24 mouse cellular contexts compared by ENCODE assay signal in genomic region chr10:92257815-92258214, GRCm38 (mm10).
A peak's percentile ranks its signal among the peaks of the same experiment; 100 is the strongest.
DNase-seq lines count a peak whose midpoint lies in the region; ATAC-seq lines count a peak whose summit lies in the region.
"Had no signal": no experiment of that assay in that cellular context is flagged by ENCODE, and none has a peak within 500 bp of the region (broad histone marks: within the 10 kb centered on the region; RNA-seq: fewer than 3 reads in every experiment).

No protein-coding gene starts in this region.

- no peak for ATAC-seq in heart, embryonic 11.5 days (replicated peaks; ENCODE audit: insufficient number of reproducible peaks, low FRiP score, low TSS enrichment)
- peak; percentile 51; the same call in 1 of the 2 replicates for ATAC-seq in kidney, embryonic 16.5 days (ENCODE audit: low FRiP score, low TSS enrichment)
- no peak for ATAC-seq in midbrain, embryonic 11.5 days (ENCODE audit: low FRiP score)
- ATAC-seq in midbrain, embryonic 15.5 days (replicated peaks), result no peak
- ATAC-seq: activated CD4-positive, CD25-positive, alpha-beta regulatory T cell, adult 4 months; CD4-positive, CD25-positive, alpha-beta regulatory T cell, adult 4 months; forebrain, embryonic 13.5 days; forebrain, embryonic 15.5 days; Patski had no signal

- H3K4me3 ChIP-seq in heart, embryonic 11.5 days (ENCODE audit: low read depth, low read length), result no peak overlapping the region
- H3K4me3 ChIP-seq in kidney, embryonic 16.5 days (ENCODE audit: low read length), result no peak overlapping the region
- no peak overlapping the region for H3K4me3 ChIP-seq in midbrain, embryonic 11.5 days (ENCODE audit: low read depth, low read length)
- H3K4me3 ChIP-seq in midbrain, embryonic 15.5 days, result no peak overlapping the region
- H3K4me3 ChIP-seq: embryonic facial prominence, embryonic 10.5 days; embryonic facial prominence, embryonic 12.5 days; forebrain, embryonic 13.5 days; forebrain, embryonic 15.5 days had no signal

- H3K4me1 ChIP-seq in heart, embryonic 11.5 days (ENCODE audit: control insufficient read depth, insufficient read depth, low read length), result no peaks in the 10 kb centered on the region
- no peaks in the 10 kb centered on the region for H3K4me1 ChIP-seq in kidney, embryonic 16.5 days (ENCODE audit: insufficient read depth, low read length)
- no peaks in the 10 kb centered on the region for H3K4me1 ChIP-seq in midbrain, embryonic 11.5 days (ENCODE audit: control insufficient read depth, insufficient read depth, low read length)
- H3K4me1 ChIP-seq in midbrain, embryonic 15.5 days, result no peaks in the 10 kb centered on the region
- H3K4me1 ChIP-seq: embryonic facial prominence, embryonic 10.5 days; embryonic facial prominence, embryonic 12.5 days; forebrain, embryonic 13.5 days; forebrain, embryonic 15.5 days had no signal

- no peak overlapping the region for H3K4me2 ChIP-seq in heart, embryonic 11.5 days
- H3K4me2 ChIP-seq in kidney, embryonic 16.5 days (replicated peaks; ENCODE audit: low read depth, low read length), result no peak overlapping the region
- no peak overlapping the region for H3K4me2 ChIP-seq in midbrain, embryonic 11.5 days
- H3K4me2 ChIP-seq in midbrain, embryonic 15.5 days, result no peak overlapping the region
- H3K4me2 ChIP-seq: embryonic facial prominence, embryonic 12.5 days; forebrain, embryonic 13.5 days; forebrain, embryonic 15.5 days had no signal

- WGBS in heart, embryonic 11.5 days (ENCODE audit: insufficient replicate concordance), result 70% methylated on average over 3 of the region's 3 CpGs
- WGBS in kidney, embryonic 16.5 days, result 60% methylated on average over 3 of the region's 3 CpGs
- WGBS in midbrain, embryonic 11.5 days, result 59% methylated on average over 3 of the region's 3 CpGs
- WGBS in midbrain, embryonic 15.5 days, result 58% methylated on average over 3 of the region's 3 CpGs

- no peak overlapping the region for H3K9ac ChIP-seq in heart, embryonic 11.5 days (ENCODE audit: low read depth, low read length)
- H3K9ac ChIP-seq in kidney, embryonic 16.5 days (replicated peaks; ENCODE audit: low read length), result no peak overlapping the region
- H3K9ac ChIP-seq in midbrain, embryonic 11.5 days (ENCODE audit: low read length), result no peak overlapping the region
- H3K9ac ChIP-seq in midbrain, embryonic 15.5 days, result no peak overlapping the region
- H3K9ac ChIP-seq: embryonic facial prominence, embryonic 12.5 days; forebrain, embryonic 13.5 days; forebrain, embryonic 15.5 days had no signal

- H3K27me3 ChIP-seq in heart, embryonic 11.5 days (ENCODE audit: control insufficient read depth, insufficient read depth, low read length), result no peaks in the 10 kb centered on the region
- no peaks in the 10 kb centered on the region for H3K27me3 ChIP-seq in kidney, embryonic 16.5 days (ENCODE audit: insufficient read depth, low read length)
- H3K27me3 ChIP-seq in midbrain, embryonic 11.5 days (ENCODE audit: control insufficient read depth, insufficient read depth, low read length), result no peaks in the 10 kb centered on the region
- no peaks in the 10 kb centered on the region for H3K27me3 ChIP-seq in midbrain, embryonic 15.5 days (replicated peaks)
- H3K27me3 ChIP-seq: CH12.LX; embryonic facial prominence, embryonic 12.5 days; forebrain, embryonic 13.5 days; forebrain, embryonic 15.5 days; Patski had no signal

- no peak overlapping the region for H3K27ac ChIP-seq in heart, embryonic 11.5 days (ENCODE audit: low read depth, low read length)
- H3K27ac ChIP-seq in kidney, embryonic 16.5 days (ENCODE audit: low read length), result no peak overlapping the region
- H3K27ac ChIP-seq in midbrain, embryonic 11.5 days (ENCODE audit: low read depth, low read length), result no peak overlapping the region
- no peak overlapping the region for H3K27ac ChIP-seq in midbrain, embryonic 15.5 days
- H3K27ac ChIP-seq: embryonic facial prominence, embryonic 10.5 days; embryonic facial prominence, embryonic 12.5 days; forebrain, embryonic 13.5 days; forebrain, embryonic 15.5 days had no signal

- H3K36me3 ChIP-seq in heart, embryonic 11.5 days (ENCODE audit: control insufficient read depth, insufficient read depth, low read length), result no peaks in the 10 kb centered on the region
- H3K36me3 ChIP-seq in kidney, embryonic 16.5 days (ENCODE audit: insufficient read depth, low read length), result no peaks in the 10 kb centered on the region
- H3K36me3 ChIP-seq in midbrain, embryonic 11.5 days (ENCODE audit: control insufficient read depth, insufficient read depth, low read length), result no peaks in the 10 kb centered on the region
- no peaks in the 10 kb centered on the region for H3K36me3 ChIP-seq in midbrain, embryonic 15.5 days (replicated peaks)
- H3K36me3 ChIP-seq: embryonic facial prominence, embryonic 10.5 days; embryonic facial prominence, embryonic 12.5 days; forebrain, embryonic 15.5 days; G1E had no signal

- peak; percentile 70 for DNase-seq in heart, adult 11 months
- no peak for DNase-seq in kidney, postnatal 10 days
- peak; percentile 33 for DNase-seq in midbrain, embryonic 11.5 days (ENCODE audit: low spot score, missing footprints)
- DNase-seq: adrenal gland, adult 8-10 months; adrenal gland, postnatal 14 days; adrenal gland, postnatal 36 days; B cell, adult 2 months; cerebellum, adult 11-12 months; cerebellum, adult 2 months; cerebellum, adult 9-10 months; cerebellum, postnatal 10 days; cerebellum, postnatal 25 days had no signal

- H3K9me3 ChIP-seq in heart, embryonic 11.5 days (replicated peaks; ENCODE audit: control insufficient read depth, low read length), result no peaks in the 10 kb centered on the region
- H3K9me3 ChIP-seq in kidney, embryonic 16.5 days (ENCODE audit: low read length), result no peaks in the 10 kb centered on the region
- H3K9me3 ChIP-seq in midbrain, embryonic 11.5 days (ENCODE audit: control insufficient read depth, low read length), result no peaks in the 10 kb centered on the region
- H3K9me3 ChIP-seq in midbrain, embryonic 15.5 days, result no peaks in the 10 kb centered on the region
- H3K9me3 ChIP-seq: embryonic facial prominence, embryonic 10.5 days; embryonic facial prominence, embryonic 12.5 days; forebrain, embryonic 13.5 days; forebrain, embryonic 15.5 days had no signal
